Mouse (Mus musculus): Measurements from ENCODE around the gene Il18rap. TPM values are rescaled to one million over a fixed set of nuclear protein-coding genes. Genes with fewer than 3 reads are reported as not detected.

The Il18rap gene
- polyA plus RNA-seq, 1 experiment from 2014 or later: 0.33 TPM

DNA sequence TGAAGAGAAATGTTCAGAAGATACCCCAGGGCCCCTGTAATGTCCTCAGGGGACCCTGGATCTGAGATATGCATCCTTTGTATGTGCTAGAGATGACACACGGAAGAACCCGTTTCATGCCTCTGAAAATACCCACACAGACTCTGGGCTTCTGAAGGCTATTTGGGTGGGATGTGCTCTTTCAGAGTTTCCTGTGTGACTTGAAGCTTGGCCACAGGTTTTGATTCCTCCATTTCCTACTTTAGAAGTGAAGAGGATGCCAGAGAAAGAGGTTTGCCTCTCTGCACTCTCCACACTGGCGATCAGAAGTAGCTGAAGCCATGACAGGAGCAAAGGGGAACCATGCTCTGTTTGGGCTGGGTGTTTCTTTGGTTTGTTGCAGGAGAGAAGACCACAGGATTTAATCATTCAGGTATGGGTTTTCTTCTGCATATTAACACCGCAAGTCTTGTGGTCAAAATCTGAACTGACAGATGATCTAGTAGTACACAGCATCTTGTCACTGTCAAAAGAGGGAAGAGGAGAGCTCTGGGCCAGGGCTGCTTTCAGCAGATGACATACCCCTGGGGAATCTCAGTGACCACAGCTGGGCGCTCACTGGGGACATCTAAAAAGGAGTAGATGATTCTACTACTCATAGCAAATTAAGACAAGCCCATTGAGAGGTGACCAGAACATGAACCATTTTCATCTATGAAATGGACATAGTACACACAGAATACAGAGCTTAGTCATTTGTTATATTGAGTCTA lies 9.0 kb downstream of the Il18rap start:
- Histone ChIP-seq H3K4me1 (ENCODE audit: control insufficient read depth, insufficient read depth, low read length) (no peaks in the 10 kb centered on the region), H3K27ac (ENCODE audit: low read length) (no peak overlapping the region), H3K27me3 (replicated peaks; ENCODE audit: control insufficient read depth, insufficient read depth, low read length) (no peaks in the 10 kb centered on the region), H3K9ac (ENCODE audit: low read depth, low read length) (no peak overlapping the region), H3K4me3 (ENCODE audit: low read length) (no peak overlapping the region), H3K36me3 (ENCODE audit: control insufficient read depth, insufficient read depth, low read length) (no peaks in the 10 kb centered on the region), H3K9me3 (ENCODE audit: control insufficient read depth, low read length) (no peaks in the 10 kb centered on the region), H3K4me2 (ENCODE audit: low read depth, low read length) (no peak overlapping the region)
- ATAC-seq: no peak
- 84% methylated on average over 5 of the region's 5 CpGs for WGBS

DNA sequence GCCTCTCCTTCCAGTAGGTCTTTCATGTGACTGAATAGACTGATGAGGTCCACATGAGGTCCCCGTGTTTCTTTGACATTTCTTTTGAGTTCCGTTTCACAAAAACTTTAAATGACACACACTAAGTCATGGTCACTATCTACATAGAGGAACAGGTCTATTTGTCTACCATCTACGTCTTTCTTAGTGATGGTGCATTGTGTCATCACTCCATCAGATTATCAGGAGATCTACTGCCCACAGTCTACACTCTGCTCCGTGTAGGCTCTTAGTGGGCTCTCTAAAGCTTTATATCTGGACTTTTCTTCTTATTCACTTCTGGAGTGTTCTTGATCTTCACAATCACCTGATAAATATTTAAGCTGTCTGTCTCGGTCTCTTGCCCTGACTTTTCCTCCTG lies 14.1 kb downstream of the Il18rap start:
- H3K4me1 ChIP-seq (ENCODE audit: control insufficient read depth, insufficient read depth, low read length): no peaks in the 10 kb centered on the region
- no peak for ATAC-seq
- no peaks in the 10 kb centered on the region for H3K36me3 ChIP-seq (ENCODE audit: control insufficient read depth, insufficient read depth, low read length)
- H3K4me2 ChIP-seq (ENCODE audit: low read depth, low read length): no peak overlapping the region
- no peaks in the 10 kb centered on the region for H3K27me3 ChIP-seq (replicated peaks; ENCODE audit: control insufficient read depth, insufficient read depth, low read length)
- no peak overlapping the region for H3K4me3 ChIP-seq (ENCODE audit: low read length)
- H3K9ac ChIP-seq (ENCODE audit: low read depth, low read length): no peak overlapping the region
- no peaks in the 10 kb centered on the region for H3K9me3 ChIP-seq (ENCODE audit: control insufficient read depth, low read length)
- 85% methylated on average over 5 of the region's 5 CpGs for WGBS
- H3K27ac ChIP-seq (ENCODE audit: low read length): no peak overlapping the region

DNA sequence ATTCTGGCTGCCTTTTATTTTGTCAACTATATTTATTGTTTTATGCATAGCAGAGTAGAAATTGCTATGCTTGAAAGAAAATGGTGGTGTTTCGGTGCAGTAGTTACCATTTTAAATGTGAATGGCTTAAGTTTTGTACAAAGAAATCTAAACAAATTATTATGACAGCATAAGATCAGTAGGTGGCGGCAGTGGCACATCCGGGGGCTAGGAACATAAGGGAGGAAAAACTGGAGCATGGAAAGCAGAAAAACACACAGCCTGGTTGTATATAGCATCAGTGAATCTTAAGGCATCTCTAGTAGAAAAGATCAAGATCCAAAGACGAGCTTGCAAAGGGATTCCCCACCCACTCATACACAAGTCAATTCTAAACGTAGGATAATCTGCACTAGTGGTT lies 22.4 kb downstream of the Il18rap start:
- Histone ChIP-seq H3K27me3 (replicated peaks; ENCODE audit: control insufficient read depth, insufficient read depth, low read length) (no peaks in the 10 kb centered on the region), H3K4me2 (ENCODE audit: low read depth, low read length) (no peak overlapping the region), H3K9me3 (ENCODE audit: control insufficient read depth, low read length) (no peaks in the 10 kb centered on the region), H3K27ac (ENCODE audit: low read length) (no peak overlapping the region), H3K36me3 (ENCODE audit: control insufficient read depth, insufficient read depth, low read length) (no peaks in the 10 kb centered on the region), H3K9ac (ENCODE audit: low read depth, low read length) (no peak overlapping the region), H3K4me3 (ENCODE audit: low read length) (no peak overlapping the region), H3K4me1 (ENCODE audit: control insufficient read depth, insufficient read depth, low read length) (no peaks in the 10 kb centered on the region)
- no peak for ATAC-seq
- WGBS: 77% methylated on average over 5 of the region's 5 CpGs

DNA sequence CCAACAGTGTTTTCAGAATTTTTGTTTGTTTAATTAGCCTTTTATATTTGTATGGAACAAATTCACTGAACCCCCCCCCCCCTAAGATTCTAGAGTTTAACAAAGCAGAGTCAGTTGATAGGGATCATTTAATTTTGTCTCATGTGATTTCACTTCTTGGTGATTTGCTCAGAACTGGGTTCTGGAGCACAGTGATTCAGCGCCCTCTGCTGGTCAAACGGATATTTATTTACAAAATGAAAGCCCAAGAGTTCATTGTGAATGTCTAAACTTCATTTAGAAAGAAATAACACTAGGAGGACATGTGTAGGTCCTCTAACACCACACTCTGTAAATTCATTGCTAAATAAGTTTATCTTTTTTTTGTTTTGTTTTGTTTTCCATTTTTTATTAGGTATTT lies 29.5 kb downstream of the Il18rap start:
- no peak overlapping the region for H3K4me3 ChIP-seq (ENCODE audit: low read length)
- ATAC-seq: no peak
- H3K9me3 ChIP-seq (ENCODE audit: control insufficient read depth, low read length): no peaks in the 10 kb centered on the region
- H3K27me3 ChIP-seq (replicated peaks; ENCODE audit: control insufficient read depth, insufficient read depth, low read length): no peaks in the 10 kb centered on the region
- H3K9ac ChIP-seq (ENCODE audit: low read depth, low read length): no peak overlapping the region
- 0% methylated on average over 2 of the region's 2 CpGs for WGBS
- no peaks in the 10 kb centered on the region for H3K36me3 ChIP-seq (ENCODE audit: control insufficient read depth, insufficient read depth, low read length)
- H3K27ac ChIP-seq (ENCODE audit: low read length): no peak overlapping the region
- H3K4me1 ChIP-seq (ENCODE audit: control insufficient read depth, insufficient read depth, low read length): no peaks in the 10 kb centered on the region
- H3K4me2 ChIP-seq (ENCODE audit: low read depth, low read length): no peak overlapping the region

DNA sequence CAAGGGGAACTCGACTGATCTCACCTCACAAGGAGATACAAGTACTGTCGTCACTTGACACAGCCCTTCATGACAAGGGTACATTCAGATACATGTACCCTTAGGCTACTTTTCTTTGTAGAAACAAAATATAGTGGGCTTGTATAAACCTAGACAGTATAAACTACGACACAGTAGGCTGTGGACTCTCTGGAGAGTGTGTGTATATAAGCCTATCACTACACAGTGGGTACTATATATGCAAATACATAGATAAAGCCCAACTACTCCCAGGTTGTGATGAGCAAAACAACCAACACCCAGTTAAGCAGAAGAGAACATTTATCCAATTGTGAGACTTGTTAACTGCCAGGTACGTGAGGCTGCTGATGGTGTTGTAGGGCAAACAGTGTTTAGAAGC lies 31.5 kb downstream of the Il18rap start:
- Histone ChIP-seq H3K27me3 (replicated peaks; ENCODE audit: control insufficient read depth, insufficient read depth, low read length) (no peaks in the 10 kb centered on the region), H3K4me3 (ENCODE audit: low read length) (no peak overlapping the region), H3K27ac (ENCODE audit: low read length) (no peak overlapping the region), H3K9me3 (ENCODE audit: control insufficient read depth, low read length) (no peaks in the 10 kb centered on the region), H3K4me2 (ENCODE audit: low read depth, low read length) (no peak overlapping the region), H3K4me1 (ENCODE audit: control insufficient read depth, insufficient read depth, low read length) (no peaks in the 10 kb centered on the region), H3K36me3 (ENCODE audit: control insufficient read depth, insufficient read depth, low read length) (no peaks in the 10 kb centered on the region), H3K9ac (ENCODE audit: low read depth, low read length) (no peak overlapping the region)
- 78% methylated on average over 4 of the region's 4 CpGs for WGBS
- ATAC-seq: no peak

DNA sequence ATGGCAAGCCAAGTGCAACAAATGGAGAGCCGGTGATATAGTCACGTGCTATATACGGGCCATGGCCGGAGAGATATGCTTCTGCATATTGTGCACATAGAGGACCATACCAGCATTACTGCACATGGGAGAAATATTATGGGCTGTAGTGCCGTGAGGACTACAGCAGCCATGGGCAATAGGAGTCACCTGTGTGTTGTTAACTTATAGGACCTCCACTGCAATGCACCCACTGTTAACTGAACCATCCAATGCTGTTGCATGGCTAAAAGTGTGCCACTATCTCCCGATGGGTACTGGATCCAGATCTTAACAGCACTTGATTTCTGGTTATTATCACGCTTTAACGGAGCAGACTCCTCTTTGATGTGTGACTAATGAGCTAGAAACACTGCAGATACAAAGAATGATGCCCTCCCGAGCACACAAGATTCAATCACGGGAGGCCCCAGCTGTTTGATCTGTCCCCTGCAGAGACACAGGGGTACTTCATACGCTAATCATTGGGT lies 32.0 kb downstream of the Il18rap start:
- Histone ChIP-seq H3K27me3 (replicated peaks; ENCODE audit: control insufficient read depth, insufficient read depth, low read length) (no peaks in the 10 kb centered on the region), H3K27ac (ENCODE audit: low read length) (no peak overlapping the region), H3K9me3 (ENCODE audit: control insufficient read depth, low read length) (no peaks in the 10 kb centered on the region), H3K9ac (ENCODE audit: low read depth, low read length) (no peak overlapping the region), H3K4me2 (ENCODE audit: low read depth, low read length) (no peak overlapping the region), H3K4me3 (ENCODE audit: low read length) (no peak overlapping the region), H3K36me3 (ENCODE audit: control insufficient read depth, insufficient read depth, low read length) (no peaks in the 10 kb centered on the region), H3K4me1 (ENCODE audit: control insufficient read depth, insufficient read depth, low read length) (no peaks in the 10 kb centered on the region)
- 75% methylated on average over 11 of the region's 11 CpGs for WGBS
- ATAC-seq: no peak

DNA sequence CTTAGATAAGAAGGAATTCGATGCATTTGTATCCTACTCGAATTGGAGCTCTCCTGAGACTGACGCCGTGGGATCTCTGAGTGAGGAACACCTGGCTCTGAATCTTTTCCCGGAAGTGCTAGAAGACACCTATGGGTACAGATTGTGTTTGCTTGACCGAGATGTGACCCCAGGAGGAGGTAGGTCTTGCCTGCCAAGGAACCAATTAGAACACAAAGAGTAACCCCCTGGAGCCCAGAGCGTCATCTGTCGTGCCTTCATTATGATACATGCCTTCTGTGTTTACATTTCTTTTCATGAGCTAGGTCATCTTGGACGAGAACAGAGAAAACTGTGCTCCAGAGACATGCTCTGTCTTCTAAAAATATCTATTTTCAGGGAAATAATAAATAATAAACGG lies 32.6 kb downstream of the Il18rap start:
- H3K27me3 ChIP-seq (replicated peaks; ENCODE audit: control insufficient read depth, insufficient read depth, low read length): no peaks in the 10 kb centered on the region
- H3K9ac ChIP-seq (ENCODE audit: low read depth, low read length): no peak overlapping the region
- WGBS: 34% methylated on average over 10 of the region's 10 CpGs
- H3K9me3 ChIP-seq (ENCODE audit: control insufficient read depth, low read length): no peaks in the 10 kb centered on the region
- ATAC-seq: 0 out of 2 replicates have a peak, but pooled peaks have one; percentile 23
- no peak overlapping the region for H3K4me2 ChIP-seq (ENCODE audit: low read depth, low read length)
- H3K4me1 ChIP-seq (ENCODE audit: control insufficient read depth, insufficient read depth, low read length): no peaks in the 10 kb centered on the region
- H3K36me3 ChIP-seq (ENCODE audit: control insufficient read depth, insufficient read depth, low read length): no peaks in the 10 kb centered on the region
- H3K4me3 ChIP-seq (ENCODE audit: low read length): no peak overlapping the region
- H3K27ac ChIP-seq (ENCODE audit: low read length): no peak overlapping the region

DNA sequence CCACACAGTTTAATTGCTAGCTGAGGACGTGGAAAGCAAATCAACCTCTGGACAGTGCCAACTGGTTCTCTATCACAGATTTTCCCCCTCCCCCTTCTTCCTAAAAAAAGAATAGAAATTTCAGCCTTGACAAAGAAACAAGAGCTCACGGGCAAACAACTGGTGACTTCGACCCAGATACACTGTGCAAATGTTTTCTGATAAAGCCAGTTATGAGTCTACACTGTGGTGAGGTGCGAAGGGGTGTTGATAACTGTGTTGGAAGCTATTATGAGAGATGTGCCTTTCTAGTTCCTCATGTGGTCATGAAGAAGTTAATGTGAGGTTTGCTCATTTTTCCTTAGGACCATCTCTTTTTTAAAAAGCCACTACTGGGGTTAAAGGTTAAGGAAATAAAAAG lies 54.2 kb downstream of the Il18rap start:
- ATAC-seq: no peak
- H3K9ac ChIP-seq (ENCODE audit: low read depth, low read length): no peak overlapping the region
- H3K4me2 ChIP-seq (ENCODE audit: low read depth, low read length): no peak overlapping the region
- WGBS: 71% methylated on average over 4 of the region's 4 CpGs
- H3K36me3 ChIP-seq (ENCODE audit: control insufficient read depth, insufficient read depth, low read length): no peaks in the 10 kb centered on the region
- H3K4me3 ChIP-seq (ENCODE audit: low read length): no peak overlapping the region
- no peaks in the 10 kb centered on the region for H3K4me1 ChIP-seq (ENCODE audit: control insufficient read depth, insufficient read depth, low read length)
- no peaks in the 10 kb centered on the region for H3K27me3 ChIP-seq (replicated peaks; ENCODE audit: control insufficient read depth, insufficient read depth, low read length)
- H3K9me3 ChIP-seq (ENCODE audit: control insufficient read depth, low read length): no peaks in the 10 kb centered on the region
- H3K27ac ChIP-seq (ENCODE audit: low read length): no peak overlapping the region

DNA sequence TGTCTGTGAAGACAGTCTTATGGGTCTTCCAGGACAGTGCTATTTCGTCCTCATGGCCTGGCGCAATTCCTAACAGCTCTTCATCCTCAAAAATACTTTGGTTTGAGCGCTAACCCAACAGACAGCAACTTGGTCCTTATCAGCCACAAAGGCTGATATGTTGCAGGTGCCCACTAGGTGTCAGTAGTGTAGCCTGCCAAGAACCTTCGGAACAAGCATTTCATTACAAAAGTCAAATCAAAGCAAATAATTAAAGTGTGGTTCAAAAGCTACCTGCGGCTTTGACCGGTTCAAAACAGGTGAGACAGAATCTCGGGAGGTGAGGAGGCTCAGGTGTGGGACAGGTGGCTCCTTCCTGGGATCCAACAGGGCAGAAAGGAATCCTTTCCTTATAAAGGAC lies 64.6 kb downstream of the Il18rap start, which contains the start of gene Slc9a4:
Slc9a4 (plus strand) TSS at position 298 of the 400 bp plus-strand sequence.
- H3K36me3 ChIP-seq (ENCODE audit: control insufficient read depth, insufficient read depth, low read length): no peaks in the 10 kb centered on the region
- peak within 1 kb of the TSS; percentile 32 for H3K4me2 ChIP-seq (ENCODE audit: low read depth, low read length)
- ATAC-seq: peak; percentile 38; the same call in 1 of the 2 replicates
- H3K4me1 ChIP-seq (ENCODE audit: control insufficient read depth, insufficient read depth, low read length): no peaks in the 10 kb centered on the region
- no peaks in the 10 kb centered on the region for H3K9me3 ChIP-seq (ENCODE audit: control insufficient read depth, low read length)
- H3K4me3 ChIP-seq (ENCODE audit: low read length): peak within 1 kb of the TSS; percentile 25; the same call in 1 of the 2 replicates
- no peaks in the 10 kb centered on the region for H3K27me3 ChIP-seq (replicated peaks; ENCODE audit: control insufficient read depth, insufficient read depth, low read length)
- H3K27ac ChIP-seq (ENCODE audit: low read length): no peak within 1 kb of the TSS
- WGBS: 10% methylated on average over 7 of the region's 7 CpGs
- no peak within 1 kb of the TSS for H3K9ac ChIP-seq (ENCODE audit: low read depth, low read length)

Data from intestine, embryonic 16.5 days (tissue).